Mouse (Mus musculus): ENCODE measurements around the gene Grin3a.

GRCm38 (mm10) chr4:49632139-49632481 lies 213.4 kb downstream of the Grin3a start:
- TF ChIP-seq CTCF (IDR thresholded peaks at IDR 0.05; ENCODE audit: low read depth) (no peak), EP300 (IDR thresholded peaks at IDR 0.05; ENCODE audit: low read depth) (no peak)

Data from heart, postnatal 0 days (tissue).